Mouse (Mus musculus): ENCODE data around the gene Aktip. TPM values are rescaled to one million over a fixed set of nuclear protein-coding genes. Genes with fewer than 3 reads are reported as not detected.

The Aktip gene
- total RNA-seq, 1 experiment = 22.8 TPM

DNA sequence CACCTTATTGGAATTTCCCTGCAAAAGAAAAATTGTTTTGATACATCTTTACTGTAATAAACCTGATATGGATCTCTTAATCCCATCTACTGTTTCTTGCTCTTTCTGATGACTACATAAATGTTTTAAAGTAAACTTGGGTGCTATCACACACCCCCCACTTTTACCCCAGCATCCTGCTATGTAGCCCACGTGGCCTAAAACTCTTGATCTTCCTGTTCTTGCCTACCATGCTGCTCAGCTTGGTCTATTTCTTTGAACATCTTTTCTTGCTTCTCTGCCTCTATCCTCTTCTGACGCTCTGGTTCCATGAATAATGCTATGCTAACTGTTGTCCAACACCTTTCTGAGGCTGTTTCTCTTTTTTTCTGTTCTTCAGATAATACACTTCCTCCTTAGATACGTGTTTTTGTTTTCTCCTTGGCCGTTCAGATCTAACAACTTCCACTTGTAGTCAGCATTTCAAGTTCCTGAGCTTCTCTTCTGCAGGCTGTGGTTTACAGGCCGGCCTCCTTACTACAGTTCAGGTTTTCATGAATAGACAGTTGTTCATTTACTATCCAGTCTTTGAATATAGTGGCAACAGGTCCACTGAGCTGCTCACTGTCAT, 87.8 kb downstream of the Aktip start:
- no peak overlapping the region for H3K9ac ChIP-seq (ENCODE audit: insufficient read depth, low read depth, low read length, poor library complexity, severe bottlenecking)
- TF ChIP-seq MAFK (IDR thresholded peaks at IDR 0.05; ENCODE audit: insufficient read depth, low read depth, low read length) (no peak), CHD2 (IDR thresholded peaks at IDR 0.05; ENCODE audit: low read depth, low read length) (no peak), HCFC1 (IDR thresholded peaks at IDR 0.05; ENCODE audit: borderline replicate concordance, insufficient read depth, low read length) (no peak), ZNF384 (IDR thresholded peaks at IDR 0.05; ENCODE audit: low read depth, low read length) (no peak), ZC3H11A (IDR thresholded peaks at IDR 0.05; ENCODE audit: borderline replicate concordance, low read depth, low read length) (no peak)
- no peak for DNase-seq (ENCODE audit: low read depth, low spot score)
- peaks cover 7% of the 10 kb centered on the region; the same call in 1 of the 2 replicates for H3K36me3 ChIP-seq (ENCODE audit: control insufficient read depth, insufficient read depth, low read length, poor library complexity, severe bottlenecking)
- no peak overlapping the region for H3K4me3 ChIP-seq (ENCODE audit: insufficient read depth in 1 of 2, low read depth in 1 of 2, low read length in 2 of 2, poor library complexity in 1 of 2, severe bottlenecking in 1 of 2)
- H3K27ac ChIP-seq (ENCODE audit: insufficient read depth, low read depth, low read length, poor library complexity, severe bottlenecking) = no peak overlapping the region
- in situ Hi-C loops (cut with MboI; ENCODE audit: low sequenced_read_pairs in 2 of 2, unreplicated experiment in 2 of 2) = no loop called here
- no peaks in the 10 kb centered on the region for H3K9me3 ChIP-seq (ENCODE audit: control insufficient read depth, insufficient read depth, low read depth, low read length)
- no peaks in the 10 kb centered on the region for H3K4me1 ChIP-seq (ENCODE audit: control insufficient read depth in 2 of 2, insufficient read depth in 2 of 2, low read length in 2 of 2, poor library complexity in 1 of 2)

DNA sequence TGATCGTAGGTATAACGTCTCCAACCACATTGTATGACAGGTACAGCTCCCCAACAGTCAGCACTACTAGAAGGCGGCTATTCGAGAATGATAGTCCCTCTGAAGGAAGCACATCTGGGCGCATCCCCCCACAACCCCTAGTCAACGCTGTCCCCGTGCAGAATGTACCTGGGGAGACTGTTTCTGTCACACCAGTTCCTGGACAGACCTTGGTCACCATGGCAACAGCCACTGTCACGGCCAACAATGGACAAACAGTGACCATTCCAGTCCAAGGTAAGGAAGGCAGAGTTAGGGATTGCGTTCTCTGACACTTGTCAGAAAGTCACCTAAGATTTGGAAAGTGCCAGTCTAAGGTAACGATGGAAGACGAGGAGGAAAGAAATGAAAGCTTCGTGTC, 93.5 kb downstream of the Aktip start:
- in situ Hi-C loops (cut with MboI; ENCODE audit: low sequenced_read_pairs in 2 of 2, unreplicated experiment in 2 of 2) = no loop called here

DNA sequence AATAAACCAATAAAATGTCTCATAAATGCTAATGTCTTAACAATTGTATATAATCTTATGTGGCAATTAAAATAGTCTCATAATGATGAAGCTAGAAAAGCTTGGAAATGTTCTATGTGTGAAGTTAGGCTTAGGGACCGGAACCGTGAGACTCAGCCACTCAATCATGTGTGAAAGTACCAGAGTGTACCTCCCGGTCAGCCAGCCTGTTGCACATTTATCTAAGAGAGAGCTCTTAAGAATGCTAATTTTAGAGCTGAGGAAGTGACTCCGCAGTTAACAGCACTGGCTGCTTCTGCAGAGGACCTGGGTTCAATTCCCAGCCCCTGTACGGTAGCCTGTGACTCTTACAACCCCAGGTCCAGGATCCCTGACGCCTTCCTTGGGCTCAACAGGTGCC, 101.7 kb downstream of the Aktip start:
- in situ Hi-C loops (cut with MboI; ENCODE audit: low sequenced_read_pairs in 2 of 2, unreplicated experiment in 2 of 2) = no loop called here
- no peak overlapping the region for H3K27ac ChIP-seq (ENCODE audit: insufficient read depth, low read depth, low read length, poor library complexity, severe bottlenecking)

More for the DNA sequence above, 93.5 kb downstream of the Aktip start:
- TF ChIP-seq ZNF384 (IDR thresholded peaks at IDR 0.05; ENCODE audit: low read depth, low read length) (no peak), MAFK (IDR thresholded peaks at IDR 0.05; ENCODE audit: insufficient read depth, low read depth, low read length) (no peak), HCFC1 (IDR thresholded peaks at IDR 0.05; ENCODE audit: borderline replicate concordance, insufficient read depth, low read length) (no peak), CHD2 (IDR thresholded peaks at IDR 0.05; ENCODE audit: low read depth, low read length) (no peak), ZC3H11A (IDR thresholded peaks at IDR 0.05; ENCODE audit: borderline replicate concordance, low read depth, low read length) (no peak)
- Histone ChIP-seq H3K9ac (ENCODE audit: insufficient read depth, low read depth, low read length, poor library complexity, severe bottlenecking) (no peak overlapping the region), H3K9me3 (ENCODE audit: control insufficient read depth, insufficient read depth, low read depth, low read length) (no peaks in the 10 kb centered on the region), H3K27ac (ENCODE audit: insufficient read depth, low read depth, low read length, poor library complexity, severe bottlenecking) (no peak overlapping the region), H3K4me1 (ENCODE audit: control insufficient read depth in 2 of 2, insufficient read depth in 2 of 2, low read length in 2 of 2, poor library complexity in 1 of 2) (no peaks in the 10 kb centered on the region), H3K36me3 (ENCODE audit: control insufficient read depth, insufficient read depth, low read length, poor library complexity, severe bottlenecking) (peaks cover 9% of the 10 kb centered on the region), H3K4me3 (ENCODE audit: insufficient read depth in 1 of 2, low read depth in 1 of 2, low read length in 2 of 2, poor library complexity in 1 of 2, severe bottlenecking in 1 of 2) (no peak overlapping the region)
- no peak for DNase-seq (ENCODE audit: low read depth, low spot score)

DNA sequence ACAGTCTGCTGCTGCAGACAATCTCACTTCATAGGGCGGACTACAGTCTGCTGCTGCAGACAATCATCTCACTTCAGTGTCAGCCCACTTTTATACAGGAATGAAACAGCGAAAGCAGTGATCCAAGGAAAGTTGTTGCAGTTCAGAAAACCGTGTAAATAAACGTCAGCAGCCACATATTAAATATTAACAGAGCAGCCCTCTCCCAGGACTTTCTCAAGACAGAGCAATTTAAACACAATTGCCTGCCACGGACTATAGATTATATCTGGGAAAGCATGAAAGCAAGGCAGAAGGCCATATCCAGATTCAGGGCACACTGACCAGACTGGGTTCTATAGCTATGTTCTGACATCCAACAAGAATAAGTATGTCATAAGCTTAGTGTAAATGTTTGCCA, 105.6 kb downstream of the Aktip start:
- no peak overlapping the region for H3K9ac ChIP-seq (ENCODE audit: insufficient read depth, low read depth, low read length, poor library complexity, severe bottlenecking)
- H3K4me3 ChIP-seq (ENCODE audit: insufficient read depth in 1 of 2, low read depth in 1 of 2, low read length in 2 of 2, poor library complexity in 1 of 2, severe bottlenecking in 1 of 2) = no peak overlapping the region
- H3K9me3 ChIP-seq (ENCODE audit: control insufficient read depth, insufficient read depth, low read depth, low read length) = no peaks in the 10 kb centered on the region
- H3K27ac ChIP-seq (ENCODE audit: insufficient read depth, low read depth, low read length, poor library complexity, severe bottlenecking) = no peak overlapping the region
- no peak for DNase-seq (ENCODE audit: low read depth, low spot score)
- peaks cover 4% of the 10 kb centered on the region for H3K36me3 ChIP-seq (ENCODE audit: control insufficient read depth, insufficient read depth, low read length, poor library complexity, severe bottlenecking)
- TF ChIP-seq ZC3H11A (IDR thresholded peaks at IDR 0.05; ENCODE audit: borderline replicate concordance, low read depth, low read length) = no peak
- no peak for TF ChIP-seq CHD2 (IDR thresholded peaks at IDR 0.05; ENCODE audit: low read depth, low read length)
- H3K4me1 ChIP-seq (ENCODE audit: control insufficient read depth in 2 of 2, insufficient read depth in 2 of 2, low read length in 2 of 2, poor library complexity in 1 of 2) = no peaks in the 10 kb centered on the region
- in situ Hi-C loops (cut with MboI; ENCODE audit: low sequenced_read_pairs in 2 of 2, unreplicated experiment in 2 of 2) = no loop called here

More for the DNA sequence above, 101.7 kb downstream of the Aktip start:
- Histone ChIP-seq H3K4me3 (ENCODE audit: insufficient read depth in 1 of 2, low read depth in 1 of 2, low read length in 2 of 2, poor library complexity in 1 of 2, severe bottlenecking in 1 of 2) (no peak overlapping the region), H3K36me3 (ENCODE audit: control insufficient read depth, insufficient read depth, low read length, poor library complexity, severe bottlenecking) (peaks cover 3% of the 10 kb centered on the region; the same call in 1 of the 2 replicates), H3K9me3 (ENCODE audit: control insufficient read depth, insufficient read depth, low read depth, low read length) (no peaks in the 10 kb centered on the region), H3K4me1 (ENCODE audit: control insufficient read depth in 2 of 2, insufficient read depth in 2 of 2, low read length in 2 of 2, poor library complexity in 1 of 2) (no peaks in the 10 kb centered on the region), H3K9ac (ENCODE audit: insufficient read depth, low read depth, low read length, poor library complexity, severe bottlenecking) (no peak overlapping the region)
- TF ChIP-seq CHD2 (IDR thresholded peaks at IDR 0.05; ENCODE audit: low read depth, low read length) = no peak
- no peak for TF ChIP-seq ZC3H11A (IDR thresholded peaks at IDR 0.05; ENCODE audit: borderline replicate concordance, low read depth, low read length)
- TF ChIP-seq MAFK (IDR thresholded peaks at IDR 0.05; ENCODE audit: insufficient read depth, low read depth, low read length) = no peak
- TF ChIP-seq HCFC1 (IDR thresholded peaks at IDR 0.05; ENCODE audit: borderline replicate concordance, insufficient read depth, low read length) = no peak
- TF ChIP-seq ZNF384 (IDR thresholded peaks at IDR 0.05; ENCODE audit: low read depth, low read length) = no peak
- DNase-seq (ENCODE audit: low read depth, low spot score) = no peak

DNA sequence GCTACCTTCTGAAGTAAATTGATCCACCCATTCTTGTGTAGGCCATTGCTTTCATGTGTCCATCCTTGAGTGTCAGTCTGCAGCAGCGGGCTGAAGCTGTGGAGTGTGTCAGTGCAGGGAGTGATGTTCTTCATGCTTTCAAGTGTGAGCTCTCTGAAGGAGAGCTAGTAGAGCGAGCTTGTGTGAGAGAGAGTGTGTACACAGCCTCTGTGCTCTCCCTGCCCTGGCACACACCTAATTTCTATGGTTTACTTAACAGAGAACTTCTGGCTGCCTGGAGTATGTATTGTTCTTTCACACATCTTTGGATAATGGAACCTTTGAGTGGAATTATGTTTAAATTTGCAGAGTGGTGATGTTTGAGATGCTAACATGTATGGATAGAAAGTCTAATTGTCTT, 110.2 kb downstream of the Aktip start:
- no peak overlapping the region for H3K4me3 ChIP-seq (ENCODE audit: insufficient read depth in 1 of 2, low read depth in 1 of 2, low read length in 2 of 2, poor library complexity in 1 of 2, severe bottlenecking in 1 of 2)
- in situ Hi-C loops (cut with MboI; ENCODE audit: low sequenced_read_pairs in 2 of 2, unreplicated experiment in 2 of 2) = no loop called here
- no peak for TF ChIP-seq HCFC1 (IDR thresholded peaks at IDR 0.05; ENCODE audit: borderline replicate concordance, insufficient read depth, low read length)
- H3K9ac ChIP-seq (ENCODE audit: insufficient read depth, low read depth, low read length, poor library complexity, severe bottlenecking) = no peak overlapping the region
- DNase-seq (ENCODE audit: low read depth, low spot score) = no peak
- no peaks in the 10 kb centered on the region for H3K9me3 ChIP-seq (ENCODE audit: control insufficient read depth, insufficient read depth, low read depth, low read length)
- H3K4me1 ChIP-seq (ENCODE audit: control insufficient read depth in 2 of 2, insufficient read depth in 2 of 2, low read length in 2 of 2, poor library complexity in 1 of 2) = no peaks in the 10 kb centered on the region
- peaks cover 10% of the 10 kb centered on the region for H3K36me3 ChIP-seq (ENCODE audit: control insufficient read depth, insufficient read depth, low read length, poor library complexity, severe bottlenecking)
- no peak overlapping the region for H3K27ac ChIP-seq (ENCODE audit: insufficient read depth, low read depth, low read length, poor library complexity, severe bottlenecking)
